Mouse (Mus musculus): ENCODE measurements at regions not wholly inside any gene's neighbourhood (a gene's known extent, or its start where the extent isn't known, plus 50 kb on each side); places are given as distances from the start of the nearest gene placed in this dataset.

DNA sequence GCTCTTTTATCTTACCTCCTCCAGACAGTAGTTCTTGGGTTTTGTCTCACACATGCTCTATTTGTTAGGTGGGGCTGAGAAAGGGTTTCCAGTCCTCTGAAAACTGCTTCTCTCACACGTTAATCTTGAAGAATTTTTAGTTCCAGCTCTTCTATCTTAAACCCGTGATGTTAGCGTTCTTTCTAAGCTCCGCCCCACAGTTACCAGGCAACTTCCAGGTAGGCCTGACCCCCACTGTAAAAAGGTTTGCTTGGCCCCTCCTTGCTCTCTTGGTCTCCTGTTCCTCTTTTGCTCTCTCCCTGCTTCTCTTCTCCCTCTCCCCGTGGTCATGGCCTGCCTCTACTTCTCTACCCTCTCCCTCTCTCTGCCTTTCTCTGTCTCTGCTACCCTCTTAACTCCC, 1149.7 kb downstream of the Mrps31 start:
- TF ChIP-seq POLR2A (IDR thresholded peaks at IDR 0.05; ENCODE audit: extremely low read depth, insufficient read depth, low read length) (no peak), CTCF (IDR thresholded peaks at IDR 0.05; ENCODE audit: low read depth, low read length) (no peak)

All from liver, adult 2 months (tissue).